Comparison of ENCODE assay signal across 8 mouse cellular contexts in genomic region chr8:123884721-123885565, GRCm38 (mm10). TPM values are rescaled to one million over a fixed set of nuclear protein-coding genes. Genes with fewer than 3 reads are reported as not detected.
DNase-seq lines count a peak whose midpoint lies in the region; ATAC-seq and TF ChIP-seq lines count a peak whose summit lies in the region.

No protein-coding gene starts in this region.

- H3K27me3 ChIP-seq in forebrain, postnatal 0 days (ENCODE audit: insufficient read depth, low read length) = peaks cover 5% of the 10 kb centered on the region; the same call in 1 of the 2 replicates
- peaks cover 24% of the 10 kb centered on the region for H3K27me3 ChIP-seq in neural tube, embryonic 15.5 days (replicated peaks)

- H3K4me1 ChIP-seq in forebrain, postnatal 0 days (ENCODE audit: insufficient read depth) = peaks cover 13% of the 10 kb centered on the region
- peaks cover 16% of the 10 kb centered on the region for H3K4me1 ChIP-seq in neural tube, embryonic 15.5 days

- H3K27ac ChIP-seq in forebrain, postnatal 0 days (ENCODE audit: low read depth, low read length) = peak overlapping the region; percentile 85
- peak overlapping the region; percentile 75 for H3K27ac ChIP-seq in neural tube, embryonic 15.5 days (replicated peaks)

- WGBS in forebrain, postnatal 0 days = 6% methylated on average over 12 of the region's 14 CpGs
- 7% methylated on average over 14 of the region's 14 CpGs for WGBS in neural tube, embryonic 15.5 days

- peak; percentile 95 for ATAC-seq in forebrain, postnatal 0 days
- ATAC-seq in neural tube, embryonic 15.5 days (ENCODE audit: low FRiP score) = peak; percentile 85
- ATAC-seq in inflammation-experienced regulatory T-cells, adult 6 months = no peak

- peak; percentile 30 for DNase-seq in gastrocnemius, postnatal 10 days
- no peak for DNase-seq in gastrocnemius, postnatal 36 days
- peak; percentile 93 for DNase-seq in NIH3T3 (ENCODE audit: low read depth)
- DNase-seq in forebrain, postnatal 0 days = peak; percentile 84
- DNase-seq in left cerebral cortex, adult 11 months (ENCODE audit: low spot score) = peak; percentile 77
- no peak for DNase-seq in urinary bladder, postnatal 4 days (ENCODE audit: low spot score in 2 of 2)

- H3K9me3 ChIP-seq in forebrain, postnatal 0 days (ENCODE audit: low read length) = no peaks in the 10 kb centered on the region
- H3K9me3 ChIP-seq in neural tube, embryonic 15.5 days (replicated peaks) = no peaks in the 10 kb centered on the region

- H3K36me3 ChIP-seq in forebrain, postnatal 0 days (ENCODE audit: insufficient read depth) = no peaks in the 10 kb centered on the region
- H3K36me3 ChIP-seq in neural tube, embryonic 15.5 days = no peaks in the 10 kb centered on the region

- no peak overlapping the region for H3K4me3 ChIP-seq in forebrain, postnatal 0 days (ENCODE audit: low read depth, low read length)
- 0 out of 2 replicates have a peak overlapping the region, but pooled peaks have one; percentile 5 for H3K4me3 ChIP-seq in neural tube, embryonic 15.5 days (replicated peaks)

- intact Hi-C loops in gastrocnemius, postnatal 36 days (cut with DNase I) = loop anchor here (1.0 kb wide), 1 partner anchor 10 kb away; no protein-coding TSS in a partner anchor

- 0 out of 2 replicates have a peak, but pooled peaks have one; percentile 12 for TF ChIP-seq CTCF in forebrain, postnatal 0 days (IDR thresholded peaks at IDR 0.05; ENCODE audit: low read depth)

- H3K9ac ChIP-seq in forebrain, postnatal 0 days = peak overlapping the region; percentile 47
- peak overlapping the region; percentile 21; the same call in 1 of the 2 replicates for H3K9ac ChIP-seq in neural tube, embryonic 15.5 days (replicated peaks)

- H3K4me2 ChIP-seq in forebrain, postnatal 0 days (ENCODE audit: low read depth) = peak overlapping the region; percentile 36
- H3K4me2 ChIP-seq in neural tube, embryonic 15.5 days = peak overlapping the region; percentile 40

RNA-seq across cellular contexts. Expression of gene Acta1, which starts 9.6 kb away (rescaled TPM):
- total RNA-seq in gastrocnemius, postnatal 10 days (2021) = over 10,000 TPM; 50,548 to 53,307 TPM
- total RNA-seq in gastrocnemius, postnatal 36 days (2021) = over 10,000 TPM; 54,633 to 61,739 TPM
- 10.5 and 20.1 TPM in 2 replicates for total RNA-seq in forebrain, postnatal 0 days (2014; rRNA removed)
- 17.1 and 20.4 TPM in 2 replicates for polyA plus RNA-seq in forebrain, postnatal 0 days (2015; fragmentation: Nextera tagmentation; extraction: Ambion mirVana)
- polyA plus RNA-seq in neural tube, embryonic 15.5 days (2015; fragmentation: Nextera tagmentation; extraction: Ambion mirVana) = 92.7 and 174 TPM in 2 replicates
- polyA plus RNA-seq in inflammation-experienced regulatory T-cells, adult 6 months (2017; shearing (Covaris generic)) = under 1 TPM in 2 of 3 experiments, not detected in 1; 0.25 to 0.26 TPM

RNA-seq across cellular contexts. Expression of gene Ccsap, which starts 24.9 kb away (rescaled TPM):
- 1 to 10 TPM; 1.9 to 2.5 TPM for total RNA-seq in gastrocnemius, postnatal 10 days (2021)
- under 1 TPM; 0.54 to 0.66 TPM for total RNA-seq in gastrocnemius, postnatal 36 days (2021)
- 19.5 and 21.8 TPM in 2 replicates for total RNA-seq in forebrain, postnatal 0 days (2014; rRNA removed)
- polyA plus RNA-seq in forebrain, postnatal 0 days (2015; fragmentation: Nextera tagmentation; extraction: Ambion mirVana) = 10.0 and 10.6 TPM in 2 replicates
- polyA plus RNA-seq in neural tube, embryonic 15.5 days (2015; fragmentation: Nextera tagmentation; extraction: Ambion mirVana) = 4.2 and 4.8 TPM in 2 replicates
- polyA plus RNA-seq in inflammation-experienced regulatory T-cells, adult 6 months (2017; shearing (Covaris generic)) = 1 to 10 TPM; 3.3 to 5.1 (median 3.7) TPM

Comparison
In these comparisons a context has a peak if more than half of its experiments do, and no peak if none do; other contexts are left out.
1. DNase-seq: peak in gastrocnemius, postnatal 10 days (single experiment), NIH3T3 (single experiment), forebrain, postnatal 0 days (single experiment) and left cerebral cortex, adult 11 months (single experiment); none in gastrocnemius, postnatal 36 days (0 of 2) and urinary bladder, postnatal 4 days (0 of 2).
2. RNA of gene Acta1, which starts 9.6 kb away (total RNA-seq): 54,633 to 61,739 TPM in gastrocnemius, postnatal 36 days and 50,548 to 53,307 TPM in gastrocnemius, postnatal 10 days; 10.5 to 20.1 TPM in forebrain, postnatal 0 days; every median in the first group is over 1,000 times any median in the second.